Mouse (Mus musculus) kidney, adult 2 months (tissue): Measurements from ENCODE around the gene 4930524J08Rik. TPM values are rescaled to one million over a fixed set of nuclear protein-coding genes. Genes with fewer than 3 reads are reported as not detected.

ENCODE experiments used
- DNase-seq: peaks from one replicate; pipeline ENCODE4 v3.0.0; 2021
- H3K27ac ChIP-seq: fragments of 200-500 bp; 2 replicates; pipeline ENCODE4 v1.5.1; 2012; ENCODE audit warnings: low read depth, low read length, control low read depth, inconsistent platforms; ENCODE audit not compliant: insufficient read depth
- H3K27me3 ChIP-seq: fragments of 200-500 bp; replicated peaks from 2 replicates; pipeline ENCODE4 v1.6.1; 2012; ENCODE audit warnings: mild to moderate bottlenecking, moderate library complexity, low read length, inconsistent platforms; ENCODE audit not compliant: control insufficient read depth, insufficient read depth
- H3K36me3 ChIP-seq: fragments of 200-500 bp; 2 replicates; pipeline ENCODE4 v1.6.1; 2012; ENCODE audit warnings: mild to moderate bottlenecking, moderate library complexity, low read length, inconsistent platforms; ENCODE audit not compliant: control insufficient read depth, insufficient read depth
- H3K4me1 ChIP-seq: fragments of 200-500 bp; 2 replicates; pipeline ENCODE4 v1.6.1; 2011; ENCODE audit warnings: low read length; ENCODE audit not compliant: control insufficient read depth, insufficient read depth
- H3K4me3 ChIP-seq: fragments of 200-500 bp; 2 replicates; pipeline ENCODE4 v1.5.1; 2011; ENCODE audit warnings: mild to moderate bottlenecking, low read depth, low read length, control low read depth; ENCODE audit not compliant: insufficient read depth
- CTCF ChIP-seq: fragments of 200-500 bp; conservative IDR thresholded peaks from 2 replicates; pipeline ENCODE4 v1.5.1; 2011; ENCODE audit warnings: low read depth, mild to moderate bottlenecking, control low read depth, low read length, moderate library complexity, mixed read lengths; ENCODE audit not compliant: insufficient read depth, insufficient read length
- POLR2A ChIP-seq: fragments of 200-500 bp; IDR thresholded peaks from one replicate; pipeline ENCODE4 v1.6.1; 2011; ENCODE audit warnings: low read depth, low read length, control low read depth
- WGBS: fragments of 180-500 bp; shearing (Covaris S2); methylation state at CpG from one replicate; pipeline ENCODE4 v1.1.7; 2018; 5-methylcytosine and 5-hydroxymethylcytosine counted together
- polyA plus RNA-seq: library from polyadenylated mRNA; depleted of rRNA; stranded (reverse); fragments of >200 nt; gene quantifications from 2 replicates; pipeline ENCODE4 v1.2.3, GENCODE M21; 2012

4930524J08Rik gene
- polyA plus RNA-seq, 1 experiment: 1.8 TPM

GRCm38 (mm10) chr5:100005431-100005830 lies 26.6 kb downstream of the 4930524J08Rik start:
- H3K27me3 ChIP-seq: no peaks in the 10 kb centered on the region
- WGBS: 74% methylated on average over 3 of the region's 3 CpGs
- H3K4me1 ChIP-seq: no peaks in the 10 kb centered on the region
- no peak overlapping the region for H3K27ac ChIP-seq
- no peak overlapping the region for H3K4me3 ChIP-seq
- no peaks in the 10 kb centered on the region for H3K36me3 ChIP-seq
- DNase-seq: no peak
- TF ChIP-seq POLR2A: no peak
- no peak for TF ChIP-seq CTCF

GRCm38 (mm10) chr5:100005896-100006295 lies 27.0 kb downstream of the 4930524J08Rik start:
- no peak overlapping the region for H3K27ac ChIP-seq
- TF ChIP-seq CTCF: no peak
- no peak for TF ChIP-seq POLR2A
- WGBS: 84% methylated on average over 6 of the region's 6 CpGs

GRCm38 (mm10) chr5:100006324-100007039 lies 27.6 kb downstream of the 4930524J08Rik start:
- no peaks in the 10 kb centered on the region for H3K36me3 ChIP-seq
- H3K27me3 ChIP-seq: no peaks in the 10 kb centered on the region
- H3K27ac ChIP-seq: no peak overlapping the region
- no peak overlapping the region for H3K4me3 ChIP-seq
- 88% methylated on average over 4 of the region's 4 CpGs for WGBS
- TF ChIP-seq POLR2A: no peak
- TF ChIP-seq CTCF: no peak
- H3K4me1 ChIP-seq: no peaks in the 10 kb centered on the region
- no peak for DNase-seq

More at GRCm38 (mm10) chr5:100005896-100006295, 27.0 kb downstream of the 4930524J08Rik start:
- Histone ChIP-seq H3K4me3 (no peak overlapping the region), H3K27me3 (no peaks in the 10 kb centered on the region), H3K4me1 (no peaks in the 10 kb centered on the region), H3K36me3 (no peaks in the 10 kb centered on the region)
- DNase-seq: no peak

GRCm38 (mm10) chr5:100007040-100007375 lies 28.1 kb downstream of the 4930524J08Rik start:
- no peak overlapping the region for H3K4me3 ChIP-seq
- no peak overlapping the region for H3K27ac ChIP-seq
- no peaks in the 10 kb centered on the region for H3K36me3 ChIP-seq
- no peaks in the 10 kb centered on the region for H3K4me1 ChIP-seq
- TF ChIP-seq POLR2A (no peak), CTCF (0 out of 2 replicates have a peak, but pooled peaks have one; percentile 20)
- peak; percentile 15 for DNase-seq
- H3K27me3 ChIP-seq: no peaks in the 10 kb centered on the region
- 81% methylated on average over 4 of the region's 4 CpGs for WGBS

- no peak overlapping the region for H3K27ac ChIP-seq
- 59% methylated on average over 3 of the region's 3 CpGs for WGBS
- H3K36me3 ChIP-seq: no peaks in the 10 kb centered on the region
- H3K4me1 ChIP-seq: no peaks in the 10 kb centered on the region
- DNase-seq: no peak
- no peaks in the 10 kb centered on the region for H3K27me3 ChIP-seq
- TF ChIP-seq POLR2A (no peak), CTCF (no peak)
- no peak overlapping the region for H3K4me3 ChIP-seq
Measured at GRCm38 (mm10) chr5:100008485-100008884, 29.6 kb downstream of the 4930524J08Rik start.

- no peak overlapping the region for H3K4me3 ChIP-seq
- H3K27me3 ChIP-seq: no peaks in the 10 kb centered on the region
- no peak overlapping the region for H3K27ac ChIP-seq
- WGBS: 85% methylated on average over 9 of the region's 9 CpGs
- H3K4me1 ChIP-seq: no peaks in the 10 kb centered on the region
- no peaks in the 10 kb centered on the region for H3K36me3 ChIP-seq
- TF ChIP-seq CTCF (no peak), POLR2A (no peak)
- no peak for DNase-seq
Measured at GRCm38 (mm10) chr5:100012599-100012998, 33.7 kb downstream of the 4930524J08Rik start.

- TF ChIP-seq CTCF (no peak), POLR2A (no peak)
- Histone ChIP-seq H3K27ac (no peak overlapping the region), H3K36me3 (no peaks in the 10 kb centered on the region), H3K4me1 (no peaks in the 10 kb centered on the region), H3K27me3 (no peaks in the 10 kb centered on the region), H3K4me3 (no peak overlapping the region)
- DNase-seq: no peak
Measured at GRCm38 (mm10) chr5:100020089-100020488, 41.2 kb downstream of the 4930524J08Rik start.
